Mouse (Mus musculus) lung, adult 18-20 months (tissue): ENCODE data around the gene Gm11099.
A peak's percentile ranks its signal among the peaks of the same experiment; 100 is the strongest.

ENCODE experiments used
- DNase-seq, 2 experiments: peaks; one replicate each; pipeline ENCODE4 v3.0.0; 2022; ENCODE audit warnings: mixed read lengths in 2 of 2

Gene Gm11099

GRCm38 (mm10) chr2:58859134-58859533 is at the start of gene Gm11099:
Gene Gm11099, plus strand, starts transcription at chr2:58859434.
- no peak for DNase-seq

- DNase-seq = no peak
Measured at GRCm38 (mm10) chr2:58812941-58813340, 46.3 kb upstream of the Gm11099 start.

- peak; percentile 25 to 81 for DNase-seq
Measured at GRCm38 (mm10) chr2:58828910-58829600, 30.2 kb upstream of the Gm11099 start.

- peak; percentile 73 to 81 for DNase-seq
Measured at GRCm38 (mm10) chr2:58829981-58830742, 29.1 kb upstream of the Gm11099 start.

GRCm38 (mm10) chr2:58832253-58832980 is 26.8 kb upstream of the Gm11099 start:
- no peak for DNase-seq

- DNase-seq = no peak
Measured at GRCm38 (mm10) chr2:58841021-58841420, 18.2 kb upstream of the Gm11099 start.

GRCm38 (mm10) chr2:58842443-58842842 is 16.8 kb upstream of the Gm11099 start:
- no peak for DNase-seq

- no peak for DNase-seq
Measured at GRCm38 (mm10) chr2:58844499-58844898, 14.7 kb upstream of the Gm11099 start.

GRCm38 (mm10) chr2:58879876-58880275 is 20.6 kb downstream of the Gm11099 start:
- DNase-seq = no peak

- no peak for DNase-seq
Measured at GRCm38 (mm10) chr2:58905057-58905456, 45.8 kb downstream of the Gm11099 start.

- DNase-seq = peak in 1 of 2 experiments; percentile 3
Measured at GRCm38 (mm10) chr2:58906814-58907516, 47.7 kb downstream of the Gm11099 start.

GRCm38 (mm10) chr2:58912339-58912738 is 53.1 kb downstream of the Gm11099 start:
- DNase-seq = no peak

GRCm38 (mm10) chr2:58918351-58918750 is 59.1 kb downstream of the Gm11099 start:
- DNase-seq = no peak

- DNase-seq = no peak
Measured at GRCm38 (mm10) chr2:58925551-58925950, 66.3 kb downstream of the Gm11099 start.

- no peak for DNase-seq
Measured at GRCm38 (mm10) chr2:58941361-58941760, 82.1 kb downstream of the Gm11099 start.

GRCm38 (mm10) chr2:58948796-58949195 is 89.6 kb downstream of the Gm11099 start:
- no peak for DNase-seq

- DNase-seq = no peak
Measured at GRCm38 (mm10) chr2:58952101-58952500, 92.9 kb downstream of the Gm11099 start.

- no peak for DNase-seq
Measured at GRCm38 (mm10) chr2:58956351-58956750, 97.1 kb downstream of the Gm11099 start.

- no peak for DNase-seq
Measured at GRCm38 (mm10) chr2:58956770-58957300, 97.6 kb downstream of the Gm11099 start.
